Mouse (Mus musculus) kidney, postnatal 0 days (tissue): ENCODE data around the gene Prss46. TPM values are rescaled to one million over a fixed set of nuclear protein-coding genes. Genes with fewer than 3 reads are reported as not detected.

ENCODE experiments used
- ATAC-seq: fragments of 200-750 bp; cut with Nextera tagmentation; replicated peaks from 2 replicates; pipeline ENCODE4 v1.8.0; 2017; ENCODE audit warnings: low read depth, moderate number of reproducible peaks, moderate TSS enrichment, moderate library complexity; ENCODE audit not compliant: low FRiP score
- DNase-seq: peaks from one replicate; pipeline ENCODE4 v3.0.0-alpha.2; 2016; ENCODE audit warnings: low spot score
- H3K27ac ChIP-seq: fragments of 300-500 bp; sonication (generic); 2 replicates; pipeline ENCODE4 v1.5.1; 2014; ENCODE audit warnings: mild to moderate bottlenecking
- H3K27me3 ChIP-seq: fragments of 300-500 bp; sonication (generic); 2 replicates; pipeline ENCODE4 v1.6.1; 2014; ENCODE audit warnings: low read length, mixed read lengths; ENCODE audit not compliant: insufficient read depth
- H3K36me3 ChIP-seq: fragments of 300-500 bp; sonication (generic); 2 replicates; pipeline ENCODE4 v1.6.1; 2014; ENCODE audit warnings: low read length, mixed read lengths; ENCODE audit not compliant: insufficient read depth
- H3K4me1 ChIP-seq: fragments of 300-500 bp; sonication (generic); replicated peaks from 2 replicates; pipeline ENCODE4 v1.6.1; 2014; ENCODE audit warnings: antibody characterized with exemption, low read length, mixed read lengths; ENCODE audit not compliant: insufficient read depth
- H3K4me2 ChIP-seq: fragments of 300-500 bp; sonication (generic); 2 replicates; pipeline ENCODE4 v1.6.1; 2014; ENCODE audit warnings: mild to moderate bottlenecking, low read length, moderate library complexity, mixed read lengths
- H3K4me3 ChIP-seq: fragments of 300-500 bp; sonication (generic); replicated peaks from 2 replicates; pipeline ENCODE4 v1.5.1; 2014; ENCODE audit warnings: low read depth, low read length
- H3K9ac ChIP-seq: fragments of 300-500 bp; sonication (generic); 2 replicates; pipeline ENCODE4 v1.6.1; 2014; ENCODE audit warnings: low read depth, low read length
- H3K9me3 ChIP-seq: fragments of 300-500 bp; sonication (generic); replicated peaks from 2 replicates; pipeline ENCODE4 v1.6.1; 2016; ENCODE audit warnings: low read length, inconsistent platforms, mixed read lengths
- CTCF ChIP-seq: IDR thresholded peaks from 2 replicates; pipeline ENCODE4 v1.5.1; 2016; ENCODE audit warnings: antibody characterized with exemption, low read depth, mild to moderate bottlenecking, moderate library complexity
- WGBS: fragments of 180-500 bp; shearing (Covaris S2); extraction: QIAGEN DNeasy Blood & Tissue Kit; methylation state at CpG from one replicate; pipeline ENCODE4 v1.1.7; 2014; 5-methylcytosine and 5-hydroxymethylcytosine counted together
- polyA plus RNA-seq: library from polyadenylated mRNA; unstranded; fragments of >200 nt; fragmentation: Nextera tagmentation; extraction: Ambion mirVana; gene quantifications from 2 replicates; pipeline ENCODE4 v1.2.1, GENCODE M21; 2015

The Prss46 gene
- polyA plus RNA-seq, 1 experiment from 2014 or later, result not detected

- H3K27me3 ChIP-seq, result no peaks in the 10 kb centered on the region
- H3K27ac ChIP-seq, result no peak overlapping the region
- no peak for DNase-seq
- H3K36me3 ChIP-seq, result no peaks in the 10 kb centered on the region
- no peaks in the 10 kb centered on the region for H3K4me1 ChIP-seq
- no peak overlapping the region for H3K4me2 ChIP-seq
- H3K4me3 ChIP-seq, result no peak overlapping the region
- 61% methylated on average over 2 of the region's 2 CpGs for WGBS
- no peak for ATAC-seq
- TF ChIP-seq CTCF, result no peak
- no peak overlapping the region for H3K9ac ChIP-seq
- no peaks in the 10 kb centered on the region for H3K9me3 ChIP-seq
These were observed 8.2 kb upstream of the Prss46 start for GRCm38 (mm10) chr9:110836112-110836511.

GRCm38 (mm10) chr9:110840905-110841304, 3.4 kb upstream of the Prss46 start:
- ATAC-seq (no peak), DNase-seq (no peak)
- WGBS, result 83% methylated on average over 6 of the region's 6 CpGs
- H3K4me3 ChIP-seq, result no peak overlapping the region
- no peak overlapping the region for H3K9ac ChIP-seq
- H3K4me2 ChIP-seq, result no peak overlapping the region
- no peaks in the 10 kb centered on the region for H3K27me3 ChIP-seq
- no peak for TF ChIP-seq CTCF
- H3K27ac ChIP-seq, result no peak overlapping the region
- H3K9me3 ChIP-seq, result no peaks in the 10 kb centered on the region
- H3K36me3 ChIP-seq, result no peaks in the 10 kb centered on the region
- H3K4me1 ChIP-seq, result no peaks in the 10 kb centered on the region

- H3K27me3 ChIP-seq, result no peaks in the 10 kb centered on the region
- no peaks in the 10 kb centered on the region for H3K9me3 ChIP-seq
- no peak overlapping the region for H3K27ac ChIP-seq
- no peak overlapping the region for H3K4me3 ChIP-seq
- H3K4me2 ChIP-seq, result no peak overlapping the region
- TF ChIP-seq CTCF, result no peak
- DNase-seq, result peak; percentile 25
- 36% methylated on average over 2 of the region's 2 CpGs for WGBS
- H3K36me3 ChIP-seq, result no peaks in the 10 kb centered on the region
- no peak for ATAC-seq
- H3K9ac ChIP-seq, result no peak overlapping the region
- H3K4me1 ChIP-seq, result no peaks in the 10 kb centered on the region
These were observed 2.9 kb upstream of the Prss46 start for GRCm38 (mm10) chr9:110841438-110841837.

GRCm38 (mm10) chr9:110849162-110849561, 4.9 kb downstream of the Prss46 start:
- WGBS, result 78% methylated on average over 7 of the region's 7 CpGs

DNA sequence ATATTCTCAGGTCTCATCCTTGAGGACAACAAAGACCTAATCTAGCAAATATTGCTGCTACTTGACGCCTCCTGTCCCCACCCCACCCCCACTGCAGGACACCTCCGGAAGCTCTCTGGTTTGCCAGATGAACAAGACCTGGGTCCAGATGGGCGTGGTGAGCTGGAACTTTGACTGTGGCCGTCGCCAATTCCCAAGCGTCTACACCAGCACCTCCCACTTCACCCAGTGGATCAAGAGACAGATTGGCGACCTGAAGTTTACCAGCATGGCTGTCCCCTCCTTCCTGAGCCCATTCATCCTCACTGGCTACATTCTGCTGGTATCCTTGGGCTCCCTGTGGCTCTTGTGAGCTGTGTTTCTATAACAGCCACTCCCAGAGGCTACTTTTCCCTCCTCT, 11.6 kb downstream of the Prss46 start:
- Histone ChIP-seq H3K4me3 (no peak overlapping the region), H3K9ac (no peak overlapping the region), H3K36me3 (no peaks in the 10 kb centered on the region), H3K27ac (no peak overlapping the region), H3K27me3 (no peaks in the 10 kb centered on the region), H3K4me1 (no peaks in the 10 kb centered on the region), H3K9me3 (no peaks in the 10 kb centered on the region), H3K4me2 (no peak overlapping the region)
- 82% methylated on average over 7 of the region's 7 CpGs for WGBS
- ATAC-seq (no peak), DNase-seq (no peak)
- TF ChIP-seq CTCF, result no peak

More at GRCm38 (mm10) chr9:110849162-110849561, 4.9 kb downstream of the Prss46 start:
- DNase-seq, result no peak
- H3K27ac ChIP-seq, result no peak overlapping the region
- H3K36me3 ChIP-seq, result no peaks in the 10 kb centered on the region
- no peaks in the 10 kb centered on the region for H3K27me3 ChIP-seq
- H3K9ac ChIP-seq, result no peak overlapping the region
- H3K9me3 ChIP-seq, result no peaks in the 10 kb centered on the region
- no peak overlapping the region for H3K4me3 ChIP-seq
- H3K4me1 ChIP-seq, result no peaks in the 10 kb centered on the region
- no peak for TF ChIP-seq CTCF
- no peak overlapping the region for H3K4me2 ChIP-seq
- ATAC-seq, result no peak

DNA sequence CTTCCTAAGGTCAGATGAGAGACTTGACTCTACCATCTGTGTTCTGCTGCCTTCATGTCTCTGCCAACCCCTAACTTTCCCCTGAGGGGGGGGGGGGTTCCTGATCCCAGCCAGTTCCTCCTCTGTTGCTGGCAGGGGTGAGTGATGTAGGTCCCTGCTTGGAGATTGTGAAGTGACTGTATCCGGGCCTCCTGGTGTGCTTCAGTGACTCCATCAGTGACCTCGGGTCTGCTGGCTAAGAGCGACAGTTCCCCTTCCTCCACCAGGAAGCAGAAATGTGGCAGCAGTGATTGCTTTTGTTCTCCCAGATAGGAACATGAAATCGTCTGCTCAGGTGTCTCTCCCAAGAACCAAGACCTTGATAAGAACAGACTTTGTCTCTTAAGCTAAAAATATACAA, 12.6 kb downstream of the Prss46 start:
- H3K36me3 ChIP-seq, result no peaks in the 10 kb centered on the region

More for the DNA sequence above, 12.6 kb downstream of the Prss46 start:
- TF ChIP-seq CTCF, result no peak
- 34% methylated on average over 4 of the region's 4 CpGs for whole genome bisulfite sequencing
- Histone ChIP-seq H3K4me3 (no peak overlapping the region), H3K4me1 (no peaks in the 10 kb centered on the region), H3K9ac (no peak overlapping the region), H3K27me3 (no peaks in the 10 kb centered on the region), H3K9me3 (no peaks in the 10 kb centered on the region), H3K27ac (no peak overlapping the region), H3K4me2 (no peak overlapping the region)
- ATAC-seq (no peak), DNase-seq (no peak)
